Mouse (Mus musculus): ENCODE results near the gene Stx12. TPM values are rescaled to one million over a fixed set of nuclear protein-coding genes. Genes with fewer than 3 reads are reported as not detected.

Gene Stx12
- polyA plus RNA-seq, 1 experiment from 2014 or later, result 53.7 TPM

- no peak overlapping the region for H3K4me2 ChIP-seq (replicated peaks; ENCODE audit: low read depth)
- 88% methylated on average over 6 of the region's 6 CpGs for WGBS
- no peak for ATAC-seq
- no peak overlapping the region for H3K4me3 ChIP-seq (ENCODE audit: low read depth, low read length)
- H3K27ac ChIP-seq (ENCODE audit: low read depth, low read length), result no peak overlapping the region
- no peaks in the 10 kb centered on the region for H3K9me3 ChIP-seq (ENCODE audit: control insufficient read depth)
- no peak overlapping the region for H3K9ac ChIP-seq (ENCODE audit: low read depth, low read length)
- H3K4me1 ChIP-seq (replicated peaks; ENCODE audit: control insufficient read depth, insufficient read depth, low read length), result no peaks in the 10 kb centered on the region
- H3K36me3 ChIP-seq (ENCODE audit: control insufficient read depth, insufficient read depth), result no peaks in the 10 kb centered on the region
- no peaks in the 10 kb centered on the region for H3K27me3 ChIP-seq (replicated peaks; ENCODE audit: control insufficient read depth, insufficient read depth, low read length)
- TF ChIP-seq CTCF (IDR thresholded peaks at IDR 0.05; ENCODE audit: low read depth), result no peak
Measured at GRCm38 (mm10) chr4:132804331-132804730, 80.0 kb downstream of the Stx12 start.

DNA sequence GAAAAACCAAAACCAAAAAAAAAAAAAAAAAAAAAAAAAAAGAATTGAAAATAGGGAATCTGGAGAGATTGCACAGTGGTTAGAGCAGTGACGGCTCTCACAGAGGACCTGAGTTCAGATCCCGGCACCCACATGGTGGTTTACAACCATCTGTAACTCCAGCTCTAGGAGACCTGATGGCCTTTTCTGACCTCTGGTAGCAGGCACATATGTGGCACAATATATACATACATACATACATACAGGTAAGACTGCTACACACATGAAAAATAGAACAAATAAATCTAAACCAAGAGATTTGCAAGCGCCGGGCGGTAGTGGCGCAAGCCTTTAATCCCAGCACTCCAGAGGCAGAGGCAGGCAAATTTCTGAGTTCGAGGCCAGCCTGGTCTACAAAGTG is 80.4 kb downstream of the Stx12 start:
- Histone ChIP-seq H3K4me2 (replicated peaks; ENCODE audit: low read depth) (no peak overlapping the region), H3K4me3 (ENCODE audit: low read depth, low read length) (no peak overlapping the region), H3K27ac (ENCODE audit: low read depth, low read length) (no peak overlapping the region), H3K36me3 (ENCODE audit: control insufficient read depth, insufficient read depth) (no peaks in the 10 kb centered on the region), H3K27me3 (replicated peaks; ENCODE audit: control insufficient read depth, insufficient read depth, low read length) (no peaks in the 10 kb centered on the region), H3K4me1 (replicated peaks; ENCODE audit: control insufficient read depth, insufficient read depth, low read length) (no peaks in the 10 kb centered on the region), H3K9me3 (ENCODE audit: control insufficient read depth) (no peaks in the 10 kb centered on the region), H3K9ac (ENCODE audit: low read depth, low read length) (no peak overlapping the region)
- no peak for TF ChIP-seq CTCF (IDR thresholded peaks at IDR 0.05; ENCODE audit: low read depth)
- WGBS, result 96% methylated on average over 7 of the region's 7 CpGs
- ATAC-seq, result no peak

Other genes starting within 250 kb of the Stx12 start
- 10.1 and 10.8 TPM in 2 replicates for gene Eya3, start 245.5 kb downstream of the Stx12 start, polyA plus RNA-seq (2015; fragmentation: Nextera tagmentation; extraction: Ambion mirVana)
- 1.8 and 3.3 TPM in 2 replicates for gene Xkr8, start 152.0 kb downstream of the Stx12 start, polyA plus RNA-seq (2015; fragmentation: Nextera tagmentation; extraction: Ambion mirVana)
- gene Smpdl3b, start 127.3 kb downstream of the Stx12 start, polyA plus RNA-seq (2015; fragmentation: Nextera tagmentation; extraction: Ambion mirVana), result 2.9 TPM in 2 replicates
- 26.6 and 27.9 TPM in 2 replicates for gene Rpa2, start 116.2 kb downstream of the Stx12 start, polyA plus RNA-seq (2015; fragmentation: Nextera tagmentation; extraction: Ambion mirVana)
- 1.3 and 1.4 TPM in 2 replicates for gene Themis2, start 88.1 kb downstream of the Stx12 start, polyA plus RNA-seq (2015; fragmentation: Nextera tagmentation; extraction: Ambion mirVana)
- 16.8 and 18.5 TPM in 2 replicates for gene Ppp1r8, start 41.3 kb downstream of the Stx12 start, polyA plus RNA-seq (2015; fragmentation: Nextera tagmentation; extraction: Ambion mirVana)
- gene Fam76a, start 38.0 kb upstream of the Stx12 start, polyA plus RNA-seq (2015; fragmentation: Nextera tagmentation; extraction: Ambion mirVana), result 46.5 and 58.8 TPM in 2 replicates
- 2.0 and 2.4 TPM in 2 replicates for gene Fgr, start 89.6 kb upstream of the Stx12 start, polyA plus RNA-seq (2015; fragmentation: Nextera tagmentation; extraction: Ambion mirVana)
- gene Ahdc1, start 126.8 kb upstream of the Stx12 start, polyA plus RNA-seq (2015; fragmentation: Nextera tagmentation; extraction: Ambion mirVana), result 2.4 and 3.1 TPM in 2 replicates
- gene Wasf2, start 246.0 kb upstream of the Stx12 start, polyA plus RNA-seq (2015; fragmentation: Nextera tagmentation; extraction: Ambion mirVana), result 64.6 and 68.4 TPM in 2 replicates